Mouse (Mus musculus): ENCODE data around the gene Grin3a.

- TF ChIP-seq GATA1 (IDR thresholded peaks at IDR 0.05; ENCODE audit: borderline replicate concordance, low read length), result no peak
- no peak for TF ChIP-seq FLI1 (IDR thresholded peaks at IDR 0.05; ENCODE audit: low read length)
Observed at GRCm38 (mm10) chr4:49799338-49799737, 46.2 kb downstream of the Grin3a start.
